Mouse (Mus musculus) bone marrow macrophage, adult 2 months (primary cell): ENCODE results near the gene Akap9. TPM values are rescaled to one million over a fixed set of nuclear protein-coding genes. Genes with fewer than 3 reads are reported as not detected.
A peak's percentile ranks its signal among the peaks of the same experiment; 100 is the strongest.
"Not testable (repeated sequence)": the region's sequence is repeated elsewhere in the genome, so short reads cannot be mapped to it uniquely, and the experiment has no call there.

ENCODE experiments used
- H3K27ac ChIP-seq: 2 replicates; pipeline ENCODE4 v1.5.1; 2012; ENCODE audit warnings: low read depth, low read length; ENCODE audit not compliant: insufficient read depth
- H3K4me1 ChIP-seq: 2 replicates; pipeline ENCODE4 v1.6.1; 2012; ENCODE audit warnings: low read length; ENCODE audit not compliant: control insufficient read depth, insufficient read depth
- H3K4me3 ChIP-seq: 2 replicates; pipeline ENCODE4 v1.5.1; 2012; ENCODE audit warnings: mild to moderate bottlenecking, low read length, moderate library complexity; ENCODE audit not compliant: insufficient read depth
- CTCF ChIP-seq: IDR thresholded peaks from 2 replicates; pipeline ENCODE4 v1.5.1; 2012; ENCODE audit warnings: low read depth, mild to moderate bottlenecking, low read length, moderate library complexity
- POLR2A ChIP-seq: IDR thresholded peaks from 2 replicates; pipeline ENCODE4 v1.6.1; 2012; ENCODE audit warnings: mild to moderate bottlenecking, low read depth, low read length, borderline replicate concordance
- polyA plus RNA-seq: library from polyadenylated mRNA; stranded (reverse); fragments of >200 nt; gene quantifications from 2 replicates; pipeline ENCODE4 v1.2.4, GENCODE M21; 2012; ENCODE audit not compliant: missing spikeins, insufficient read depth, insufficient read length

Akap9 gene
- polyA plus RNA-seq, 1 experiment: 23.3 TPM

GRCm38 (mm10) chr5:4086309-4086708, 158.5 kb downstream of the Akap9 start:
- no peak overlapping the region for H3K27ac ChIP-seq
- no peak overlapping the region for H3K4me3 ChIP-seq
- no peaks in the 10 kb centered on the region for H3K4me1 ChIP-seq
- TF ChIP-seq CTCF (no peak), POLR2A (no peak)

DNA sequence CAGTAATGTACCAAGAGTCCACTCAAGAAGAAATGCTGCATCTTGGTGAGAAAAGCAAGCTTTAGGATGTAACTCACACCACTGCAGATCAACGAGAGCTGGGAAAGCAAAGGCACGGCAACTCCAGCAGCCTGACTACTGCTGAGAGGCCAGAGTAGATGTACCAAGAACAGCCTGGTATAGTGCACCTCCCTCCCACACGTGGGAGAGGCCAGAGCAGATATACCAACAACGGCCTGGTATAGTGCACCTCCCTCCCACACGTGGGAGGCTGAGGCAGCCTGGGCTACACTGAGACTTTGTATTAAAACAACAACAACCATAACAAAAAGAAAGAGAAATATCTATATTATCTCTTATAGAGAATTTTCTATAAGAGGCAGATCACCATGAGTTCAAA, 160.3 kb downstream of the Akap9 start:
- H3K4me3 ChIP-seq: no peak overlapping the region
- no peak overlapping the region for H3K27ac ChIP-seq
- TF ChIP-seq POLR2A (no peak), CTCF (no peak)
- H3K4me1 ChIP-seq: no peaks in the 10 kb centered on the region

DNA sequence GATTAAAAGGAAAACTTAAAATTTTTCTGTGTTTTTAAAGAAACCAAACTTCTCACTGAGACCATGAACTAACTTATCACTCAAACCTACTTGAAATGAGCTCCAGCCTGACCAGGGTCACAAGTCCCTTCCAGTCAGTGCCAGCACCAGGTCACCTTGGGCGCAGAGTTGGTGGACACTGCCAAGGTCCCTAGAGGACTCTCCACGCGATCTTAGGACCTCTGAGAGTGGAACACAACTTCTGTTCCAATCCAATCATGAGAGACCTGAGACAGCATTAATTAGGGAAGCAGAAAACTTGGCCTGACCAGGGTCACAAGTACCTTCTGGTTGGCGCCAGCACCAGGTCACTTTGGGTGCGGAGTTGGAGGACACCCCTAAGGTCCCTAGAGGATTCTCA, 166.6 kb downstream of the Akap9 start:
- Histone ChIP-seq H3K4me1 (no peaks in the 10 kb centered on the region), H3K4me3 (no peak overlapping the region), H3K27ac (no peak overlapping the region)
- TF ChIP-seq POLR2A (no peak), CTCF (no peak)

DNA sequence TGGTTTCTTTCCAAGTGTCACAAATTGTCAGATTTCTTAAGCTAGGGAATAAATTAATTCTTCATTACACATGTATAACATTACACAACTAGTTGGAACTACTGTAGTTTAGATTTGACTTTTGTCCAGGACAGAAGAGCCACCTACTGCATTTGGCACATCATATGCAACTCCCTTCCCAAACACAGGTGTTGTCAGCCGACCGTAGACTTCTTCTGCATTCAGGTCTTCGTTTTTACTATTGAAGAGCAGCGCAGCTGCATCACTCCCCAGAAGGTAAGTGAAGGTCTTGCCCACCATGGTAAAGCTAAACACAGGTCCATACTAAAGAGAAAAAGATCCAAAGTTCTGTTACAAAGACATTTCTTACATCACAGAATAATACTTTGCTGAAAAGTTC, 173.2 kb downstream of the Akap9 start:
- H3K4me1 ChIP-seq: peaks cover 8% of the 10 kb centered on the region

GRCm38 (mm10) chr5:4101770-4102169, 173.9 kb downstream of the Akap9 start:
- Histone ChIP-seq H3K4me1 (peaks cover 8% of the 10 kb centered on the region), H3K27ac (no peak overlapping the region), H3K4me3 (no peak overlapping the region)
- TF ChIP-seq CTCF (no peak), POLR2A (no peak)

More for the DNA sequence above, 173.2 kb downstream of the Akap9 start:
- H3K4me3 ChIP-seq: no peak overlapping the region
- no peak for TF ChIP-seq POLR2A
- TF ChIP-seq CTCF: no peak
- no peak overlapping the region for H3K27ac ChIP-seq

GRCm38 (mm10) chr5:4103626-4104340, 175.9 kb downstream of the Akap9 start:
- peak overlapping the region; percentile 96 for H3K27ac ChIP-seq
- H3K4me3 ChIP-seq: peak overlapping the region; percentile 98
- peaks cover 8% of the 10 kb centered on the region for H3K4me1 ChIP-seq
- TF ChIP-seq POLR2A: no peak
- no peak for TF ChIP-seq CTCF

DNA sequence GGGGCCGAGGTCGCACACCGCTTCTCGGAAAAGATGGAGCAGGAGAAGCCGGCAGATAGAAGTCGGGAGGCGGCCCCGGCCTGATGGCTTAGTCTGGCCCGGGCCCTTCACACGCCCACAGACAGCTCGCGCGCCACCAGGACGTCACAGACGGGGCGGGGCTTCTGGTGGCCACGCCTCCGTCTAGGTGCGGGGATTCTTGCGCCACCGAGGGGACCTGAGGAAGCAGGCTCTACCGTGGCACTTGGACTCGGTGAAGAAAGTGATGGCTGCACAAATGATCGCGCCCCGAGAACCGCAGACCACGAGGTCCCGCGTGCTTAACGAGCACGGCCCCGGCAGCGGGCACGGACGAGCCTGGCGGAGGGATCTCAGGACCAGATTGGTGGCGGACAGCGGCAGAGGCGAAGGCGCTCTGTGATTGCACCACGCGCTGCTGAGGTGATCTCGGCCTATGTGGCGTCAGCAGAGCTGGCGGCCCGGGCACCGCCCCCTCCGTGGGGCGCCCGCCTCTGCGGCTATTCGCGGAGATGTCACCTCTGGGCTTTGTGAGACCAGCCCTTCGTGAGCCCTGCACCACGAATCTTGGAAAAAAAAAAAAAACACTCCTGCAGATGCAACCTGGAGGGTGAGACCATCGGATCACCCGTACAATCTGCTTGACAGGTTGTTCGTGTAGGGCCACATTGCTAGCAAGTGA, 176.6 kb downstream of the Akap9 start, which contains the start of gene Cyp51:
Cyp51 (minus strand) TSS at position 406 of the 700 bp plus-strand sequence.
- TF ChIP-seq CTCF (no peak), POLR2A (no peak; the same call in 1 of the 2 replicates)
- Histone ChIP-seq H3K27ac (peak within 1 kb of the TSS; percentile 96), H3K4me3 (peak within 1 kb of the TSS; percentile 98), H3K4me1 (peaks cover 8% of the 10 kb centered on the region)

- Histone ChIP-seq H3K4me3 (no peak overlapping the region), H3K4me1 (peaks cover 8% of the 10 kb centered on the region), H3K27ac (no peak overlapping the region)
- no peak for TF ChIP-seq POLR2A
- no peak for TF ChIP-seq CTCF
Observed at GRCm38 (mm10) chr5:4105651-4106186, 177.9 kb downstream of the Akap9 start.

DNA sequence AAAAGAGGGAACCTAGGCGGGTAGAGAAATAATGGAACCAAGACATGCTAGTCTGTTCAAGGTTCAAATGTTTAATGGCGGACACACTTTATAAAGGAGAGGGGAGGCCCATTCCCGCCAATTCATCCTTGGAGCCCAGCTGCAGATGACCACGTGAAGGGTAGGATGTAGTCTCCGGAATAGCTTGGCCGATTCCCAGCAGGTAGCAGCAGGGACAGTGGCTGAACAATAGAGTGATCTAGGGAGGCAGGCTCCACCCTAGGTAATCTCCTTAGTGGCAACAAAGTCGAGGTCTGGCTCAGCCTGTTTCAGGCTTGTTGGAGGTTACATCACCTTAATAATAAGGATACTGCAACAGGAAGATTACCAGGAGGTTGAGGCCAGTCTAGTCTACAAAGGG, 179.2 kb downstream of the Akap9 start:
- H3K4me3 ChIP-seq, H3K27ac ChIP-seq, H3K4me1 ChIP-seq: not testable (repeated sequence)

GRCm38 (mm10) chr5:4112570-4113098, 184.8 kb downstream of the Akap9 start:
- Histone ChIP-seq H3K4me3 (no peak overlapping the region), H3K4me1 (no peaks in the 10 kb centered on the region), H3K27ac (no peak overlapping the region)
- no peak for TF ChIP-seq POLR2A
- TF ChIP-seq CTCF: no peak

Other genes with a start within 250 kb of the Akap9 start
- gene Ankib1, start 125.1 kb upstream of the Akap9 start, polyA plus RNA-seq: 15.0 and 18.5 TPM in 2 replicates
- gene Krit1, start 124.9 kb upstream of the Akap9 start, polyA plus RNA-seq: 42.8 and 54.8 TPM in 2 replicates
- gene Lrrd1, start 82.9 kb upstream of the Akap9 start, polyA plus RNA-seq: 0.41 TPM in 1 of 2 replicates, not detected in the other
- 6.2 and 11.4 TPM in 2 replicates for gene Mterf1a, start 34.1 kb upstream of the Akap9 start, polyA plus RNA-seq
- gene Cyp51, start 176.7 kb downstream of the Akap9 start, polyA plus RNA-seq: 22.9 and 23.2 TPM in 2 replicates